Mouse (Mus musculus) gastrocnemius, adult 8-10 months (tissue): ENCODE results near the gene Rps6ka6. TPM values are rescaled to one million over a fixed set of nuclear protein-coding genes. Genes with fewer than 3 reads are reported as not detected.
A peak's percentile ranks its signal among the peaks of the same experiment; 100 is the strongest.

ENCODE experiments used
- DNase-seq, 2 experiments: peaks; one replicate each; pipeline ENCODE4 v3.0.0; 2022; ENCODE audit warnings: low spot score in 2 of 2
- total RNA-seq, 4 experiments: library from RNA; stranded (reverse); gene quantifications; 2 replicates each; pipeline ENCODE4 v1.2.4; 2022

Rps6ka6 gene
- total RNA-seq = under 1 TPM; 0.07 to 0.63 (median 0.26) TPM

GRCm38 (mm10) chrX:111537859-111538258 lies at the start of gene Rps6ka6:
Rps6ka6 (minus strand) TSS chrX:111537959.
- DNase-seq = no peak

- DNase-seq = no peak
Measured at GRCm38 (mm10) chrX:111577044-111577443, 39.3 kb upstream of the Rps6ka6 start.

GRCm38 (mm10) chrX:111518206-111518605 lies 19.6 kb downstream of the Rps6ka6 start:
- no peak for DNase-seq

GRCm38 (mm10) chrX:111463565-111464093 lies 74.1 kb downstream of the Rps6ka6 start:
- DNase-seq = no peak

- peak in 1 of 2 experiments; percentile 2 for DNase-seq
Measured at GRCm38 (mm10) chrX:111462833-111463564, 74.8 kb downstream of the Rps6ka6 start.

- DNase-seq = no peak
Measured at GRCm38 (mm10) chrX:111462495-111462832, 75.3 kb downstream of the Rps6ka6 start.

GRCm38 (mm10) chrX:111462092-111462491 lies 75.7 kb downstream of the Rps6ka6 start:
- no peak for DNase-seq

GRCm38 (mm10) chrX:111460166-111460565 lies 77.6 kb downstream of the Rps6ka6 start:
- DNase-seq = no peak

- no peak for DNase-seq
Measured at GRCm38 (mm10) chrX:111436571-111436970, 101.2 kb downstream of the Rps6ka6 start.

- no peak for DNase-seq
Measured at GRCm38 (mm10) chrX:111414775-111415174, 123.0 kb downstream of the Rps6ka6 start.

GRCm38 (mm10) chrX:111404816-111405215 lies 132.9 kb downstream of the Rps6ka6 start:
- DNase-seq = no peak

- no peak for DNase-seq
Measured at GRCm38 (mm10) chrX:111377020-111377419, 160.7 kb downstream of the Rps6ka6 start.

- no peak for DNase-seq
Measured at GRCm38 (mm10) chrX:111374177-111374576, 163.6 kb downstream of the Rps6ka6 start.

Other genes starting within 250 kb of the Rps6ka6 start
- under 1 TPM in 3 of 4 experiments, not detected in 1; 0.09 to 0.13 (median 0.10) TPM for gene Hdx, start 159.1 kb upstream of the Rps6ka6 start, total RNA-seq